Mouse (Mus musculus) lung, embryonic 14.5 days (tissue): ENCODE results near the gene Mpv17l. TPM values are rescaled to one million over a fixed set of nuclear protein-coding genes. Genes with fewer than 3 reads are reported as not detected.
"Not testable (repeated sequence)": the region's sequence is repeated elsewhere in the genome, so short reads cannot be mapped to it uniquely, and the experiment has no call there.

Experiments used
- ATAC-seq: fragments of 200-750 bp; cut with Nextera tagmentation; 2 replicates; pipeline ENCODE4 v1.8.0; 2017; ENCODE audit warnings: mild to moderate bottlenecking, moderate TSS enrichment, moderate library complexity; ENCODE audit not compliant: insufficient read depth
- DNase-seq: peaks from one replicate; pipeline ENCODE4 v3.0.0-alpha.2; 2015
- H3K27ac ChIP-seq: fragments of 300-500 bp; sonication (generic); 2 replicates; pipeline ENCODE4 v1.5.1; 2014; ENCODE audit warnings: low read depth, mild to moderate bottlenecking, moderate library complexity
- H3K27me3 ChIP-seq: fragments of 300-500 bp; sonication (generic); 2 replicates; pipeline ENCODE4 v1.6.1; 2014; ENCODE audit warnings: low read length, control low read depth; ENCODE audit not compliant: insufficient read depth
- H3K36me3 ChIP-seq: fragments of 300-500 bp; sonication (generic); 2 replicates; pipeline ENCODE4 v1.6.1; 2014; ENCODE audit warnings: control low read depth; ENCODE audit not compliant: insufficient read depth
- H3K4me1 ChIP-seq: fragments of 300-500 bp; sonication (generic); 2 replicates; pipeline ENCODE4 v1.6.1; 2014; ENCODE audit warnings: antibody characterized with exemption, control low read depth; ENCODE audit not compliant: insufficient read depth
- H3K4me2 ChIP-seq: fragments of 300-500 bp; sonication (generic); 2 replicates; pipeline ENCODE4 v1.6.1; 2014; ENCODE audit warnings: mild to moderate bottlenecking
- H3K4me3 ChIP-seq: fragments of 300-500 bp; sonication (generic); 2 replicates; pipeline ENCODE4 v1.5.1; 2014; ENCODE audit warnings: low read depth, low read length
- H3K9ac ChIP-seq: fragments of 300-500 bp; sonication (generic); 2 replicates; pipeline ENCODE4 v1.6.1; 2014
- H3K9me3 ChIP-seq: fragments of 300-500 bp; sonication (generic); 2 replicates; pipeline ENCODE4 v1.6.1; 2016; ENCODE audit warnings: low read depth, low read length, control low read depth
- CTCF ChIP-seq: IDR thresholded peaks from 2 replicates; pipeline ENCODE4 v1.5.1; 2016; ENCODE audit warnings: antibody characterized with exemption, low read depth
- WGBS: fragments of 180-500 bp; shearing (Covaris S2); extraction: QIAGEN DNeasy Blood & Tissue Kit; methylation state at CpG from one replicate; pipeline ENCODE4 v1.1.7; 2014; 5-methylcytosine and 5-hydroxymethylcytosine counted together
- polyA plus RNA-seq: library from polyadenylated mRNA; unstranded; fragments of >200 nt; fragmentation: Nextera tagmentation; extraction: Ambion mirVana; gene quantifications from 2 replicates; pipeline ENCODE4 v1.2.1, GENCODE M21; 2014

Mpv17l gene
- polyA plus RNA-seq, result 5.9 and 7.8 TPM in 2 replicates

DNA sequence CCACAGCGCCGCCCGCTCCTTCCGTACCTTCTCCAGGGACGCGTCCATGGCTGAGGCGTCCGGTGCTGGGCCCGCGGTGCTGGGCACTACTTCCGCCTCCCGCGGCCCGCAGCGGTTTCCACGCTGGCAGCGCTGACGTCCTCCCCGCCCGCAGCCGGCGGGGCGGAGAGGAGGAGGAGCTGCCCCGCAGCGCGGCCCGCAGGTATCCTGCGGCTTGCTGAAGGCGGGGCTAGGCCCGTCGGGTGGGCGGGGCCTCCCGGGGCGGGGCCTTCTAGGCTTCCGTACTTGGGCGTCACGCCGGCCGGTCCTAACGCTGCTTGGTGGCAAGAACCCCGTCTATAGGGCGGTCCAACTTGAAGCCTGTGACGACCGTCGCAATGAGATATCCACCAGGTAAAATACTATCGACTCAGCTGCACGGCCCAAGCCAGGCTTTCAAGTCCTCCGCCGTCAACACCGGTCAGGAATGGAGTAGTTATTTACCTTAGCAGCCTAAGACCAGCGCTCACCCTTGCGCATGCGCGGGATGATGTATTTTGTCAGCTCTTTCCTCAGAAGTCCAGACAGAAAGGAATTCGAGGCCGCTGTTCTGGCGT, at the start of gene Mpv17l, which contains the start of gene Pdxdc1:
TSS of gene Mpv17l (plus strand) at position 274 of the 596 bp plus-strand sequence.
TSS of gene Pdxdc1 (minus strand) at position 244 of the 596 bp plus-strand sequence.
- Histone ChIP-seq H3K9ac (peak within 1 kb of the TSS; percentile 92), H3K4me1 (no peaks in the 10 kb centered on the region), H3K4me2 (peak within 1 kb of the TSS; percentile 80), H3K27ac (peak within 1 kb of the TSS; percentile 83), H3K27me3 (no peaks in the 10 kb centered on the region), H3K4me3 (peak within 1 kb of the TSS; percentile 97), H3K36me3 (no peaks in the 10 kb centered on the region), H3K9me3 (no peaks in the 10 kb centered on the region)
- under 1% methylated on average over 56 of the region's 57 CpGs for WGBS
- peak; percentile 97 for ATAC-seq
- peak; percentile 97 for DNase-seq
- no peak for TF ChIP-seq CTCF

DNA sequence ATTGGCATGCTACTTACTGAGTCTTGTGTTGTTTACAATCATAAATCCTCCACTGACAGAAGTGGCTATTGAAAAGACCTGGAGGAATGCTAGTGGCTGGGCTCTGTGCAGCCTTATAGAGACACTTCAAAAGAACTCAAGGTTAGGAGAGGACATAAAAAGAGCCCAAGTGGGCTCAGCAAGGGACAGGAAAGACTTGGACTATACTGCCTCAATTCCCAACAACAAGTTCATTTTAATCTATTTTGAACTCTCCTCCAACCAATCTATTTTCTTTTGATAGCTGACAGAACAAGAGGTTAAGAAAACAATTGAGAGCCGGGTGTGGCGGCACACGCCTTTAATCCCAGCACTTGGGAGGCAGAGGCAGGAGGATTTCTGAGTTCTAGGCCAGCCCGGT, 49.1 kb upstream of the Mpv17l start:
- TF ChIP-seq CTCF, result no peak
- 91% methylated on average over 4 of the region's 4 CpGs for WGBS
- Histone ChIP-seq H3K9me3 (no peaks in the 10 kb centered on the region), H3K4me3 (no peak overlapping the region), H3K9ac (no peak overlapping the region), H3K27ac (no peak overlapping the region), H3K27me3 (no peaks in the 10 kb centered on the region), H3K4me2 (no peak overlapping the region), H3K36me3 (peaks cover 58% of the 10 kb centered on the region), H3K4me1 (no peaks in the 10 kb centered on the region)
- ATAC-seq (no peak), DNase-seq (no peak)

DNA sequence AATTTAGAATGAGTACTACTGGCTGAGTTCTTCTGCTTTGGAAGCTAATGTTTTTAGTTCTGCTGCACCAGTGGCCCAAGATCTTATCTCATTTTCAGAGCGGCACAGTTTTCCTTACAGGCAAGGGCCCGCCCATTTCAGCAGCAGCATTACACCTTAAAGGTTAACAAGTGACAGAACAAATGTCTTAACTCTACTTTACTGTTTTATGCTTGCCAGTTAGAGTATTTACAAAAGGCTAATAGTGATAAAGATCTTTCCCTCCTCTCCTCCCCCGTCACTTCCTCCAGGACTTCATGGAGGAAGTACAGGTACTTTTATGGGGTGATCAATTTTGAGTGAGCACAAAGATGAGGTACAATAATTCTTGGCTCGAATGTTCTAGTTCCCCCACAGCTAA, 36.9 kb upstream of the Mpv17l start:
- no peak overlapping the region for H3K4me3 ChIP-seq
- WGBS, result 58% methylated on average over 4 of the region's 4 CpGs
- no peaks in the 10 kb centered on the region for H3K9me3 ChIP-seq
- no peaks in the 10 kb centered on the region for H3K4me1 ChIP-seq
- H3K9ac ChIP-seq, result no peak overlapping the region
- TF ChIP-seq CTCF, result no peak
- H3K27ac ChIP-seq, result no peak overlapping the region
- H3K27me3 ChIP-seq, result no peaks in the 10 kb centered on the region
- H3K36me3 ChIP-seq, result peaks cover 34% of the 10 kb centered on the region
- no peak overlapping the region for H3K4me2 ChIP-seq
- no peak for ATAC-seq
- DNase-seq, result no peak

DNA sequence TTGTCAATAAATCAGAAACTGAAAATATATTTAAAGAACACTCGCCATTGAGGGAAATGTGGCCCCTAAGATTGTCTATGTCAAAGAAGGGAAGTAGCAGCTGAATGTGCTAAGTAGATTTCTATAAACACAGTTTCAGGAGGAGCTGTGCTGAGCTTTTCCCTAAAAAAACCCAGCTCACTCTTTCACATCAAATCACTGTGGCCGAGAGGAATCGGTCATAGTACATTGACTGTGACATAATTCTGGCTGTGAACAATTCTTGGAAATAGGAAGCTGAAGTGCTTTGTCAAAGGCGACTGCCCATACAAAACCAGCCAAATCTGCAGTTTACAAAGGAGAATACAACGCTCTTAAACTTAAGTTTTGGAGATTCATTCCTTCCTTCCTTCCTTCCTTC, 36.3 kb upstream of the Mpv17l start:
- peak; percentile 15 for DNase-seq
- H3K27me3 ChIP-seq, result no peaks in the 10 kb centered on the region
- no peak overlapping the region for H3K9ac ChIP-seq
- no peak for TF ChIP-seq CTCF
- no peak overlapping the region for H3K27ac ChIP-seq
- no peak overlapping the region for H3K4me2 ChIP-seq
- H3K9me3 ChIP-seq, result no peaks in the 10 kb centered on the region
- H3K36me3 ChIP-seq, result peaks cover 36% of the 10 kb centered on the region
- H3K4me3 ChIP-seq, result no peak overlapping the region
- ATAC-seq, result no peak
- WGBS, result 77% methylated on average over 5 of the region's 5 CpGs
- no peaks in the 10 kb centered on the region for H3K4me1 ChIP-seq

DNA sequence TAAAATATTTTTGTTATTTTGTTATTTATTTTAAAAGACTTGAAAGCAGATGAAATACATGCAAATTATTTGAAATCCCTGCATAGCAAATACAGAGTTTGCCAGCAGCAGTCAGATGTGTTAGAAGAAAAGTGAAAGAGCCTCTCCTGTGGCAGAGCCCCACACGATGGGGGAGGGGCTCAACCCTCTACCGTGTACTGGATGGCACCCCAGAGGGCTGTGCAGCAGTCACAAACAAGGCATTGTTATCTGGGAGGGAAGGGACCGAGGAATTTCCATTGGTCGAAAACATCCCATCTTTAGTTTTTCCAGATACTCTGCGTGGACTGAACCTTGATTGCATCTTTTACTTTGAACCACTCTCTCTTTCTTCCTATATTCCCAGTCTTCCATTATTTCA, 35.6 kb upstream of the Mpv17l start:
- H3K4me2 ChIP-seq, result not testable (repeated sequence)
- 45% methylated on average over 5 of the region's 5 CpGs for WGBS

DNA sequence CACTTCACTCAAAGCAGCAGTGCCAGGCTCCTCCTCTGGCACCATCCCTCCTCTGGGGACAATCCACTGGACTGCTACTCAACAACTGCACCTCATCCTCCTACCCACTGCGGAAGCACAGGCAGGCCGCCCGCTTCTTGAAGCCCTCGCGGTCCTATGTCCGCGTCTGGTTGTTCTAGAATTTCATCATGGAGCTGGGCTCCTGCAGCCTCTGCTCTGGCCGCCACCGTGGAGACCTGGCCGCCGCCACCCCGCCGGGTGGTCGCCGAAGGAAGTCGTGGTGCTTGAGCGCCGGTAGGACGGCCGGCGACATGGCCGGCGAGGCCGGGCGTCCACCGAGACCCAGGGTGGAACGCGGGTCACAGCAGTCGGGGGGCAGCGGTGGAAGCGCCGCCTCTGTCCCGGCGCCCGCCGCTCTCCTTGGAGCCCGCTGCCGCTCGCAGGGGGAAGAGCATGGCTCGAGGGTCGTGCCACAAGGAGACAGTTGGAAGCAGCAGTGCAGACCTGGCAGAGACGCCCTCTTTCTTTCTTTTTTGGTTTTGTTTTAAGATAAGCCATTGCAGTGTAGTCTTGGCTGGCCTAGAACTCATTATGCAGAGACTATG, 34.9 kb upstream of the Mpv17l start:
- DNase-seq (peak; percentile 3), ATAC-seq (no peak)
- no peak for TF ChIP-seq CTCF
- peak overlapping the region; percentile 25; the same call in 1 of the 2 replicates for H3K4me2 ChIP-seq
- H3K4me3 ChIP-seq, result no peak overlapping the region
- H3K4me1 ChIP-seq, result no peaks in the 10 kb centered on the region
- H3K27ac ChIP-seq, result no peak overlapping the region
- no peaks in the 10 kb centered on the region for H3K9me3 ChIP-seq
- no peak overlapping the region for H3K9ac ChIP-seq
- H3K36me3 ChIP-seq, result peaks cover 40% of the 10 kb centered on the region
- 20% methylated on average over 42 of the region's 42 CpGs for WGBS
- H3K27me3 ChIP-seq, result no peaks in the 10 kb centered on the region

More for the DNA sequence above, 35.6 kb upstream of the Mpv17l start:
- DNase-seq, ATAC-seq, H3K9me3 ChIP-seq, H3K4me1 ChIP-seq, H3K27me3 ChIP-seq, H3K4me3 ChIP-seq, H3K9ac ChIP-seq, H3K27ac ChIP-seq: not testable (repeated sequence)
- peaks cover 42% of the 10 kb centered on the region for H3K36me3 ChIP-seq

DNA sequence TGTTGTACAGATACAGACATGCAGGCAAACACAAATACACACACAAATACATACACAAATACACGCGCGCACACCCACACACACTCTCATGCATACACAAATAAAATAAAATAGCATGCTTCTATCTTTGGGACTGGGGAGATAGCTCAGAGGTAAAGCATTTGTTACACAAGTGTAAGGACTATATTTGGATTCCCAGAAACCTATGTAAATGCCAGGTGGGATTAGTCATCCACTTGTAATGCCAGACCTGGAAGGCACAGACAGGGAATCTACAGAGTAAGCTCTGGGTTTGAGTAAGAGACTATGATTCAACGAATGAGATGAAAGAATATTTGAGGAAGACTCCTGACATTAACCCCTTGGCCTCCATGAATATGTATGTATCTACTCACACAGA, 27.5 kb upstream of the Mpv17l start:
- ATAC-seq (no peak), DNase-seq (no peak)
- no peak overlapping the region for H3K27ac ChIP-seq
- 93% methylated on average over 4 of the region's 4 CpGs for WGBS
- H3K36me3 ChIP-seq, result peaks cover 59% of the 10 kb centered on the region
- H3K4me3 ChIP-seq, result no peak overlapping the region
- no peaks in the 10 kb centered on the region for H3K27me3 ChIP-seq
- H3K4me1 ChIP-seq, result no peaks in the 10 kb centered on the region
- no peaks in the 10 kb centered on the region for H3K9me3 ChIP-seq
- no peak overlapping the region for H3K4me2 ChIP-seq
- no peak overlapping the region for H3K9ac ChIP-seq
- no peak for TF ChIP-seq CTCF
